Mouse (Mus musculus) activated CD4-positive, CD25-positive, alpha-beta regulatory T cell (primary cell): ENCODE results near the gene Junb. TPM values are rescaled to one million over a fixed set of nuclear protein-coding genes. Genes with fewer than 3 reads are reported as not detected.

ENCODE experiments used
- polyA plus RNA-seq, 2 experiments: library from polyadenylated mRNA; unstranded; fragments of 100-300 nt; shearing (Covaris generic); gene quantifications; one replicate each; pipeline ENCODE4 v1.2.1; 2017

Gene Junb
- 100 to 1,000 TPM; 294 to 399 TPM for polyA plus RNA-seq

GRCm38 (mm10) chr8:84978248-84978940 lies at the start of gene Junb:
Gene Junb (minus strand): TSS chr8:84978718.

GRCm38 (mm10) chr8:85026670-85027515 lies 48.4 kb upstream of the Junb start, which contains the start of gene Trir:
Gene Trir (plus strand): TSS chr8:85026823.

GRCm38 (mm10) chr8:85025098-85025932 lies 46.8 kb upstream of the Junb start, which contains the start of gene Asna1:
Gene Asna1 (minus strand): TSS chr8:85025281.

GRCm38 (mm10) chr8:85014431-85014830 lies 35.9 kb upstream of the Junb start, which contains the start of gene Best2:
Gene Best2 (minus strand): TSS chr8:85014531.

GRCm38 (mm10) chr8:84990349-84990748 lies 11.8 kb upstream of the Junb start, which contains the start of gene Hook2:
Gene Hook2 (plus strand): TSS chr8:84990603.

GRCm38 (mm10) chr8:84969241-84970134 lies 9.0 kb downstream of the Junb start, which contains the start of the genes Gm49661, Prdx2 and Rnaseh2a:
Gene Gm49661 (minus strand): TSS chr8:84969433.
Gene Prdx2 (plus strand): TSS chr8:84969587.
Gene Rnaseh2a (minus strand): TSS chr8:84969767.

GRCm38 (mm10) chr8:84946528-84947240 lies 31.8 kb downstream of the Junb start, which contains the start of gene Rtbdn:
Gene Rtbdn (plus strand): TSS chr8:84946991.

GRCm38 (mm10) chr8:84936962-84937546 lies 41.5 kb downstream of the Junb start, which contains the start of gene Mast1:
Gene Mast1 (minus strand): TSS chr8:84937359.

Other genes starting within 250 kb of the Junb start
- 10 to 100 TPM in 1 of 2 experiments, 1 to 10 TPM in 1; 4.1 to 12.3 TPM for gene Nfix, start 178.4 kb downstream of the Junb start, polyA plus RNA-seq
- gene Dand5, start 155.9 kb downstream of the Junb start, polyA plus RNA-seq = 1 to 10 TPM; 3.3 to 4.2 TPM
- 10 to 100 TPM; 29.7 to 37.9 TPM for gene Gadd45gip1, start 147.2 kb downstream of the Junb start, polyA plus RNA-seq
- gene Rad23a, start 138.1 kb downstream of the Junb start, polyA plus RNA-seq = 100 to 1,000 TPM; 159 to 183 TPM
- 100 to 1,000 TPM; 378 to 630 TPM for gene Calr, start 131.8 kb downstream of the Junb start, polyA plus RNA-seq
- 10 to 100 TPM; 78.3 to 79.8 TPM for gene Farsa, start 121.7 kb downstream of the Junb start, polyA plus RNA-seq
- gene Syce2, start 106.6 kb downstream of the Junb start, polyA plus RNA-seq = 10 to 100 TPM in 1 of 2 experiments, 1 to 10 TPM in 1; 9.1 to 16.8 TPM
- gene Gcdh, start 84.8 kb downstream of the Junb start, polyA plus RNA-seq = 10 to 100 TPM; 22.2 to 31.5 TPM
- 1 to 10 TPM; 1.3 to 3.6 TPM for gene Klf1, start 76.8 kb downstream of the Junb start, polyA plus RNA-seq
- gene Dnase2a, start 70.2 kb downstream of the Junb start, polyA plus RNA-seq = 10 to 100 TPM in 1 of 2 experiments, 1 to 10 TPM in 1; 6.1 to 11.9 TPM
- gene Mast1, start 41.4 kb downstream of the Junb start, polyA plus RNA-seq = 1 to 10 TPM in 1 of 2 experiments, under 1 TPM in 1; 0.62 to 1.2 TPM
- under 1 TPM in 1 of 2 experiments, not detected in 1; 0.21 TPM for gene Rtbdn, start 31.7 kb downstream of the Junb start, polyA plus RNA-seq
- gene Gm49661, start 9.3 kb downstream of the Junb start, polyA plus RNA-seq = not detected
- 100 to 1,000 TPM; 205 to 213 TPM for gene Prdx2, start 9.1 kb downstream of the Junb start, polyA plus RNA-seq
- 10 to 100 TPM; 80.7 to 89.0 TPM for gene Rnaseh2a, start 9.0 kb downstream of the Junb start, polyA plus RNA-seq
- gene Hook2, start 11.9 kb upstream of the Junb start, polyA plus RNA-seq = 10 to 100 TPM in 1 of 2 experiments, 1 to 10 TPM in 1; 9.5 to 11.1 TPM
- gene Best2, start 35.8 kb upstream of the Junb start, polyA plus RNA-seq = not detected
- 10 to 100 TPM; 53.6 to 65.3 TPM for gene Asna1, start 46.6 kb upstream of the Junb start, polyA plus RNA-seq
- 100 to 1,000 TPM; 248 to 252 TPM for gene Trir, start 48.1 kb upstream of the Junb start, polyA plus RNA-seq
- gene Tnpo2, start 58.2 kb upstream of the Junb start, polyA plus RNA-seq = 10 to 100 TPM; 20.7 to 25.3 TPM
- gene Fbxw9, start 81.3 kb upstream of the Junb start, polyA plus RNA-seq = 1 to 10 TPM; 4.5 to 7.0 TPM
- 1 to 10 TPM; 1.5 to 2.8 TPM for gene Gm5741, start 89.3 kb upstream of the Junb start, polyA plus RNA-seq
- gene Dhps, start 93.0 kb upstream of the Junb start, polyA plus RNA-seq = 100 to 1,000 TPM in 1 of 2 experiments, 10 to 100 TPM in 1; 77.6 to 102 TPM
- gene Wdr83os, start 102.0 kb upstream of the Junb start, polyA plus RNA-seq = 100 to 1,000 TPM; 158 to 186 TPM
- gene Wdr83, start 102.6 kb upstream of the Junb start, polyA plus RNA-seq = 10 to 100 TPM; 35.2 to 42.7 TPM
- 100 to 1,000 TPM; 104 to 165 TPM for gene Man2b1, start 104.6 kb upstream of the Junb start, polyA plus RNA-seq
- gene Zfp791, start 144.4 kb upstream of the Junb start, polyA plus RNA-seq = under 1 TPM in 1 of 2 experiments, not detected in 1; 0.17 TPM
- gene Cks1brt, start 173.2 kb upstream of the Junb start, polyA plus RNA-seq = under 1 TPM; 0.10 to 0.28 TPM
- gene Olfr371, start 247.3 kb upstream of the Junb start, polyA plus RNA-seq = under 1 TPM in 1 of 2 experiments, not detected in 1; 0.37 TPM